Mouse (Mus musculus) liver, postnatal 0 days (tissue): ENCODE measurements at regions not wholly inside any gene's neighbourhood (a gene's known extent, or its start where the extent isn't known, plus 50 kb on each side); places are given as distances from the start of the nearest gene placed in this dataset.

ENCODE experiments used
- CTCF ChIP-seq: sonication (generic); IDR thresholded peaks from 2 replicates; pipeline ENCODE4 v1.5.1; 2016; ENCODE audit warnings: antibody characterized with exemption, low read depth
- EP300 ChIP-seq: IDR thresholded peaks from 2 replicates; pipeline ENCODE4 v1.6.1; 2016; ENCODE audit warnings: antibody characterized with exemption, low read depth, mild to moderate bottlenecking

GRCm38 (mm10) chr13:5424110-5424509 lies 437.2 kb upstream of the Klf6 start:
- no peak for TF ChIP-seq EP300
- no peak for TF ChIP-seq CTCF
